Mouse (Mus musculus) layer of hippocampus, adult 2 months (tissue): ENCODE results near the gene Iqsec1. TPM values are rescaled to one million over a fixed set of nuclear protein-coding genes. Genes with fewer than 3 reads are reported as not detected.

ENCODE experiments used
- DNase-seq, 2 experiments: peaks; one replicate each; pipeline ENCODE4 v3.0.0; 2022; ENCODE audit warnings: low spot score in 2 of 2
- H3K27ac ChIP-seq: fragments of 200-600 bp; 2 replicates; pipeline ENCODE4 v1.8.1; 2022
- H3K4me3 ChIP-seq: fragments of 200-600 bp; 2 replicates; pipeline ENCODE4 v1.8.1; 2022; ENCODE audit warnings: mild to moderate bottlenecking
- CTCF ChIP-seq: fragments of 200-600 bp; conservative IDR thresholded peaks from 2 replicates; pipeline ENCODE4 v1.8.1; 2022; ENCODE audit warnings: antibody characterized with exemption, mild to moderate bottlenecking, moderate library complexity
- total RNA-seq, 2 experiments: library from RNA; stranded (reverse); gene quantifications; 2 replicates each; pipeline ENCODE4 v1.2.3; 2021

The Iqsec1 gene
- total RNA-seq, 2 experiments from 2014 or later: 250 to 270 TPM

GRCm38 (mm10) chr6:90725526-90725925, 263.0 kb downstream of the Iqsec1 start:
- H3K27ac ChIP-seq: 0 out of 2 replicates have a peak overlapping the region, but pooled peaks have one; percentile 8
- TF ChIP-seq CTCF: no peak
- no peak for DNase-seq
- no peak overlapping the region for H3K4me3 ChIP-seq

- Histone ChIP-seq H3K4me3 (no peak overlapping the region), H3K27ac (peak overlapping the region; percentile 47)
- DNase-seq: peak in 1 of 2 experiments; percentile 63
- no peak for TF ChIP-seq CTCF
These were observed 265.5 kb downstream of the Iqsec1 start for GRCm38 (mm10) chr6:90722993-90723392.

- Histone ChIP-seq H3K4me3 (no peak overlapping the region), H3K27ac (peak overlapping the region; percentile 53; the same call in 1 of the 2 replicates)
- peak; percentile 77 for TF ChIP-seq CTCF
- DNase-seq: no peak
These were observed 267.3 kb downstream of the Iqsec1 start for GRCm38 (mm10) chr6:90720996-90721746.

- Histone ChIP-seq H3K4me3 (no peak overlapping the region), H3K27ac (peak overlapping the region; percentile 53; the same call in 1 of the 2 replicates)
- TF ChIP-seq CTCF: no peak
- DNase-seq: no peak
These were observed 268.3 kb downstream of the Iqsec1 start for GRCm38 (mm10) chr6:90720201-90720600.

GRCm38 (mm10) chr6:90719402-90719801, 269.1 kb downstream of the Iqsec1 start:
- TF ChIP-seq CTCF: no peak
- DNase-seq: no peak
- Histone ChIP-seq H3K4me3 (no peak overlapping the region), H3K27ac (peak overlapping the region; percentile 29; the same call in 1 of the 2 replicates)

- DNase-seq: no peak
- Histone ChIP-seq H3K27ac (peak overlapping the region; percentile 36; the same call in 1 of the 2 replicates), H3K4me3 (no peak overlapping the region)
- no peak for TF ChIP-seq CTCF
These were observed 270.0 kb downstream of the Iqsec1 start for GRCm38 (mm10) chr6:90718477-90718876.

GRCm38 (mm10) chr6:90717711-90718110, 270.8 kb downstream of the Iqsec1 start:
- Histone ChIP-seq H3K4me3 (no peak overlapping the region), H3K27ac (no peak overlapping the region)
- TF ChIP-seq CTCF: no peak
- no peak for DNase-seq

- no peak for DNase-seq
- Histone ChIP-seq H3K27ac (0 out of 2 replicates have a peak overlapping the region, but pooled peaks have one; percentile 83), H3K4me3 (peak overlapping the region; percentile 52)
- no peak for TF ChIP-seq CTCF
These were observed 271.6 kb downstream of the Iqsec1 start for GRCm38 (mm10) chr6:90716853-90717252.

GRCm38 (mm10) chr6:90716066-90716704, 272.3 kb downstream of the Iqsec1 start:
- H3K27ac ChIP-seq: peak overlapping the region; percentile 83
- TF ChIP-seq CTCF: no peak
- no peak for DNase-seq
- peak overlapping the region; percentile 52 for H3K4me3 ChIP-seq

- no peak for DNase-seq
- TF ChIP-seq CTCF: no peak
- Histone ChIP-seq H3K4me3 (peak overlapping the region; percentile 52), H3K27ac (peak overlapping the region; percentile 83)
These were observed 273.1 kb downstream of the Iqsec1 start for GRCm38 (mm10) chr6:90715245-90715905.

GRCm38 (mm10) chr6:90713650-90714049, 274.8 kb downstream of the Iqsec1 start:
- Histone ChIP-seq H3K4me3 (no peak overlapping the region), H3K27ac (peak overlapping the region; percentile 71; the same call in 1 of the 2 replicates)
- no peak for DNase-seq
- no peak for TF ChIP-seq CTCF

- no peak for TF ChIP-seq CTCF
- Histone ChIP-seq H3K27ac (peak overlapping the region; percentile 71), H3K4me3 (no peak overlapping the region)
- DNase-seq: no peak
These were observed 275.7 kb downstream of the Iqsec1 start for GRCm38 (mm10) chr6:90712486-90713480.
